Mouse (Mus musculus): ENCODE results near the gene Ltbr. TPM values are rescaled to one million over a fixed set of nuclear protein-coding genes. Genes with fewer than 3 reads are reported as not detected.

Ltbr gene
- 0.63 TPM for polyA plus RNA-seq (2017; shearing (Covaris generic))

DNA sequence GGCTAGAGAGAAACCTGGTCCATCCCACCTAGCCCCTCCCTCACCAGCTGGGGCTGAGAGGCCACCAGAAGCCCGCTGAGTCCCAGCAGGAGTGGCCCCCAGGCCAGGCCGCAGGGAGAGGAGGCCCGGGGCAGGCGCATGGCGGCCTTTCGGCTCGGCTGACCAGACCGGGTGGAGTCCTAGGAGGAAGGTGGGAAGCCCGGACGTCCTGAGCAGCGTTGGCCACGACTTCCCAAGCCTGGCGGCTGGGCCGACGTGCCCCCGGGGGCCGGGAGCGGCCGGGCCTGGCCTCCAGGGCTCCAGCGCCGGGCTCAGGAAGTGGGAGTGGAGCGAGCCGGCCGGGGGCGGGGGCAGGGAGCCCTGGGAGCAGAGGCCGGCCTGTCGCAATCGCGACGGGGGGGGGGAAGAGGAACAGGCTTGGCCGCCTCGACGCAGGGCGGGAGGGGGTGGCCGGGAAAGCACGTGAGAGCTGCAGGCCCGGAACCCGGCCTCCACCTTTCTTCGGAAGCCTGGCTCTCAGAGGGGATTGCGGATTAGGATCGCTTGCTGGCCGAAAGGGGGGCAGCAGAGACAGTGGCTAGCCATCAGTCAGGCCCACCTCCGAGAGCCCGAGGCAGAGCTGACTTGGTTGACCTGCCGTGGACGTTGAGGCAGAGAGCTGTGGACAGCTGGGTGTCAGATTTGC, at the start of gene Ltbr:
Ltbr (minus strand) TSS at position 340 of the 685 bp plus-strand sequence.

DNA sequence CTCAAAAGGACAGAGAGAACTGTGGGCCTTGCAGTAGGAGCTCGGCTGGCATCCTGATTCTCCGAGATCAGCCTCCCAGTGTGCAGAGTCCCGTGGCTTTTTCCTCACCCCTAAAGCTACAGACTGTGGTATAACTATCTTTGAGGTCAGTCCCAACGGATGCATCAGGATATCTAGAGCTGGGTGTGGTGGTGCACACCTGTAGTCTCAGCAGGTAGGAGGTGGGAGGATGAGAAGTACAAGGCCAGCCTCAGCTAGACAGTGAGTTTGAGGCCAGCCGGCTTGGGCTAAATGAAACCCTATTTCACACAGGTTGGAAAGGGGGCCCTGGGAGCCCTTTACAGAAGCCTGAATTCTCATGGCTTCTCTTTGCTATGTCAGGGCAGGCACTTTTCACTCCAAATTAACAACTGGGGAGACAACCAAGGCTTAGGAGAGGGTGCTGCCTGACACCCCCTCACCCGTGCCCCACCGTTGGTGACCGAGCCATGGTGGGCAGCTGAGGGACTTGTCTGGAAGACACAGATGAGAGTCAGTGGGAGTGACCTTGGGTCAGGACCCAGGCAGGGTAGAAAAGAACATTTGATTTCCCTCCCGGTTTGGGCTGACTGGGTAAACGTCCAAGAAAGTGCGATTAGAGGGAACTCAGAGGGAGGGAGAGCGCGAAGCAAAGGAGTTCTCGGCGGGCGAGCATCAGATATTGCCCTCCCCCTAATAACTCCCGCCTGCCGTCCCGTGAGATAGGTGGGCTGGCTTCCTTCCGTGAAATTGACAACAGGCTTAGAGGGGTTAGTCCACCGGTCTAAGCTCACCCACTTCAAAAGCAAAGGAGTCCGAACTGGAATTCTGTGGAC, 35.3 kb upstream of the Ltbr start, which contains the start of gene Tnfrsf1a:
Tnfrsf1a (plus strand) TSS at position 642 of the 854 bp plus-strand sequence.

DNA sequence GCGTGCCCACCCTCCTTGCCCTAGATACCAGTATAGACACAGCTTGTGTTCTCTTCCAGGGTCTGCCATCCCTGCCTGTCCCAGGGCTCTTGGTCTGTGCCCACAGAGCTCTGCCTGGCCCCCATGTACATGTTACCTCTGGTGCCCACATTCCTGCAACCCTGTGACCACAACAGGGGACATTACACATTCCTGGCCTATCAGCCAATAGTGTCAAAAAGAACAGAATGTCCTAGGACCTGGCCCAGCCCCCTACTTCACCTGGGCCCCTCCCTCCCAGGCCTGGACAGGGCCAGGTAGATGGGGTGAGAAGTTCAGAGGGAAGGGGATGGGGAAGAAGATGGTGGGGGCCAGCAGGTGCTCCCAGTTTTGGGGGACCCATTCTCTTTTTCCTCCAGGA, 6.6 kb upstream of the Ltbr start, which contains the start of gene Scnn1a:
Scnn1a (plus strand) TSS at position 337 of the 400 bp plus-strand sequence.

DNA sequence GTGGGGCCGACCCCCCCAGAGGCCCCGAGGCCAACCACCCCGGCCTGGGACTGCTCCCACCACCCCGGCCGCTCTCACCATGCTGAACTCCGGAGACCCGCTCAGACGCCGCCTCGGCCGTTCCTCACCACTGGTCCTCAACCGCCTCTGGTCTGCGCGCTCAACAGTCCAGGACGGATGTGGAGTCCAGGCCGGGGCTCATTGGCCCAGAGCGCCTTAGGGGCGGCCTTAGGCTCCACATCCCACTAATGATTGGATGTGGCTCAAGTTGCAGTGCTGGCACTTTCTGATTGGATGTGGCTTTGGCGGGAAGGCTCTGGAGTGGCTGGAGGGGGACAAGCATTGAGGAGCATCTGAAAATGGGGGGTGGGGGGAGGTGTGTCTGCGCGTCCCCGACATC, 27.8 kb downstream of the Ltbr start, which contains the start of gene Tuba3a:
Tuba3a (minus strand) TSS at position 153 of the 400 bp plus-strand sequence.

Other genes starting within 250 kb of the Ltbr start
- 22.2 TPM for gene Lpar5, start 246.0 kb downstream of the Ltbr start, polyA plus RNA-seq (2017; shearing (Covaris generic))
- gene Chd4, start 217.9 kb downstream of the Ltbr start, polyA plus RNA-seq (2017; shearing (Covaris generic)): 73.6 TPM
- gene Nop2, start 182.0 kb downstream of the Ltbr start, polyA plus RNA-seq (2017; shearing (Covaris generic)): 72.9 TPM
- 16.7 TPM for gene Iffo1, start 168.6 kb downstream of the Ltbr start, polyA plus RNA-seq (2017; shearing (Covaris generic))
- 293 TPM for gene Gapdh, start 147.4 kb downstream of the Ltbr start, polyA plus RNA-seq (2017; shearing (Covaris generic))
- gene Ncapd2, start 122.2 kb downstream of the Ltbr start, polyA plus RNA-seq (2017; shearing (Covaris generic)): 34.1 TPM
- 110 TPM for gene Mrpl51, start 122.1 kb downstream of the Ltbr start, polyA plus RNA-seq (2017; shearing (Covaris generic))
- 71.4 TPM for gene Vamp1, start 98.3 kb downstream of the Ltbr start, polyA plus RNA-seq (2017; shearing (Covaris generic))
- gene Tapbpl, start 82.0 kb downstream of the Ltbr start, polyA plus RNA-seq (2017; shearing (Covaris generic)): 157 TPM
- gene Cd27, start 76.9 kb downstream of the Ltbr start, polyA plus RNA-seq (2017; shearing (Covaris generic)): 712 TPM
- gene Tuba3a, start 27.8 kb downstream of the Ltbr start, polyA plus RNA-seq (2017; shearing (Covaris generic)): 1.6 TPM
- gene Scnn1a, start 6.8 kb upstream of the Ltbr start, polyA plus RNA-seq (2017; shearing (Covaris generic)): not detected
- gene Tnfrsf1a, start 35.5 kb upstream of the Ltbr start, polyA plus RNA-seq (2017; shearing (Covaris generic)): 51.4 TPM
- 0.09 TPM for gene Plekhg6, start 66.9 kb upstream of the Ltbr start, polyA plus RNA-seq (2017; shearing (Covaris generic))
- 144 TPM for gene Cd9, start 180.9 kb upstream of the Ltbr start, polyA plus RNA-seq (2017; shearing (Covaris generic))
- 0.09 TPM for gene Vwf, start 232.9 kb upstream of the Ltbr start, polyA plus RNA-seq (2017; shearing (Covaris generic))